Mouse (Mus musculus) ES-E14 (cell line): Measurements from ENCODE around the gene Sec14l2.

Experiments used
- HCFC1 ChIP-seq: IDR thresholded peaks from 2 replicates; pipeline ENCODE4 v1.6.1; 2012; ENCODE audit warnings: low read length, inconsistent platforms, borderline replicate concordance; ENCODE audit not compliant: insufficient read depth
- ZC3H11A ChIP-seq: IDR thresholded peaks from 2 replicates; pipeline ENCODE4 v1.6.1; 2012; ENCODE audit warnings: low read depth, mild to moderate bottlenecking, inconsistent platforms, low read length, borderline replicate concordance

- TF ChIP-seq HCFC1 (no peak), ZC3H11A (no peak)
Measured at GRCm38 (mm10) chr11:4048438-4048837, 74.8 kb downstream of the Sec14l2 start.
